Mouse (Mus musculus) left cerebral cortex, postnatal 10 days (tissue): ENCODE measurements around the gene Ccdc36. TPM values are rescaled to one million over a fixed set of nuclear protein-coding genes. Genes with fewer than 3 reads are reported as not detected.

Experiments used
- DNase-seq, 2 experiments: peaks; one replicate each; pipeline ENCODE4 v3.0.0; 2021 to 2022; ENCODE audit warnings: low spot score in 2 of 2, mixed read lengths in 1 of 2; ENCODE audit errors: extremely low spot score in 1 of 2
- intact Hi-C: fragments of 180-260 bp; cut with DNase I; formaldehyde crosslinking; loops from one replicate; pipeline ENCODE4 v1.15.1; 2025
- total RNA-seq, 2 experiments: library from RNA; stranded (reverse); gene quantifications; 2 replicates each; pipeline ENCODE4 v1.2.3; 2021

The Ccdc36 gene
- total RNA-seq, 2 experiments from 2014 or later = 0.19 to 0.26 TPM

DNA sequence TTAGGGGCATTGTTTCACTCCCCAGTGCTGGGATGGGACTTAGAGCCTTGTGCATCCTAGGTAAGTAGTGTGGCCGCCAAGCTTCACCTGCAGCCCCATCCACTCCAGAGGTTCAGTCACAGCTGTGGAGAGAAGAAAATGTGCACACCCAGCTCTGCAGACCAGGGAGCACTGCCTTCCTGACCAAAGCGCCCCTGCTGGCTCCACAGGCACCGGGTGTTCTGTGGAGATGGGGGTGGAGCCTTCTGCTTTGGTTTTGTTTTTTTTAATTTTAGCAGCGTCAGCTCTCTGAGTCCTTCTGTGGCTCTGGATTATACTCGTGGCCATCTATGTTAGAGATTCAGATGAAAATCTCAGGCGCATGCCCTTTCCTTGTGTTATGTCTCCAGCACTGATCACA, 39.1 kb downstream of the Ccdc36 start:
- DNase-seq = peak in 1 of 2 experiments; percentile 41
- intact Hi-C loops = loop anchor here (5.0 kb wide), 1 partner anchor 37 kb away; no protein-coding TSS in a partner anchor

DNA sequence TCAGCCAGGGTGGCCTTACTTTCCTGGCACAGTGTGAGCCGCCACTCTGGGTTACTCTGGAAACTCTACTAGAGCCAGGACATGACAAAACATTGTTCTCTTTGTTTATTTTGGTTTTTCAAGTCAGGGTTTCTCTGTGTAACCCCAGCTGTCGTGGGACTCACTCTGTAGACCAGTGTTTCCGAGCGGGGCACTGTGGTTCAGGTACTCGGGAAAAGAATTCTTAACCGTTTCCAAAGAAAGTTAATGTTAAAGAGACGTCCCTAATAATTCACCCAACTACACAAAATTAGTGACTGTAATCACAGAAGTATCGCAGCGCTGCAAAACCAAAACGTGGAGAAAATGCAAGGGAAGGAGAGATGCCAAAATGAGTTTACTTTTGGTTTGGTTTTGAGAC, 39.7 kb downstream of the Ccdc36 start:
- intact Hi-C loops = loop anchor here (5.0 kb wide), 1 partner anchor 36 kb away; no protein-coding TSS in a partner anchor
- no peak for DNase-seq

DNA sequence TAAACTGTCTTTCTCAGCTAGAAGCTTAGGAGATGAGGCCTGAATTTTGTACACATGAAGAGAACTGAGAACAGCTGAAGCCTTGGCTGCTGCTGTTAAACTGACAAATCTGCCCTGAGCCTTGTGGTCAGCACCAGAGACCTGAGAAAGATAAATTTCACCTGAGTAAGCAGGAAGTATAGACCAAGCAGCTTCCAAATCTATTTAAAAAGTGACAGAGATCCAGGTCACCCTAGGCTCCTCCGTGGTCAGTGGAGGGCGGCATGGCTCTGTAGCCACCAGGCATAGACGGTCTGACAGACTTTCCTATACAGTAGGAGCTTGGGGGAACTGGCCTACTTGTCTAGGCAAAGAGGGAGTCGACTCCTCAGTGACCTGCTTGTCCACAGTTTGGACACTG, 41.5 kb downstream of the Ccdc36 start:
- intact Hi-C loops = loop anchor here (5.0 kb wide), 1 partner anchor 35 kb away; no protein-coding TSS in a partner anchor
- DNase-seq = no peak

DNA sequence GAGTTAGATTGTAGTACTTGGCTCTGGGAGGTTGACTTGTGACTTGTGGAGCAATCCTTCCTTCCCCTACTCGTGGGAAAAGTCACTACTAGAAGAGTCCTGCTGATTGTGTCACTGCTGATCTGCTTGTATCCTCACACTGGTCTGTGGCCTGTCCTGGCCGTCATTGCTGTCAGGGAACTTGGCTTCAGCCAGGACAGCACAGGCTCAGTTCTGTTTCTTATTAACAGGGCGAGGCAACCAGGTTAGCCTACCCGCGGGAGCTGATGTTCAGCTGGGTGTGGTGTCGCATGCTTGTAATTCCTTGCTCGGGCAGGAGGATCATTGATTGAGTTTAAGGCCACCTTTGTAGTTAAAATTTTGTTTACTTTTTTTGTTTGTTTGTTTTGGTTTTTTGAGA, 43.3 kb downstream of the Ccdc36 start:
- DNase-seq = no peak
- intact Hi-C loops = loop anchor here (5.0 kb wide), 1 partner anchor 33 kb away; no protein-coding TSS in a partner anchor

DNA sequence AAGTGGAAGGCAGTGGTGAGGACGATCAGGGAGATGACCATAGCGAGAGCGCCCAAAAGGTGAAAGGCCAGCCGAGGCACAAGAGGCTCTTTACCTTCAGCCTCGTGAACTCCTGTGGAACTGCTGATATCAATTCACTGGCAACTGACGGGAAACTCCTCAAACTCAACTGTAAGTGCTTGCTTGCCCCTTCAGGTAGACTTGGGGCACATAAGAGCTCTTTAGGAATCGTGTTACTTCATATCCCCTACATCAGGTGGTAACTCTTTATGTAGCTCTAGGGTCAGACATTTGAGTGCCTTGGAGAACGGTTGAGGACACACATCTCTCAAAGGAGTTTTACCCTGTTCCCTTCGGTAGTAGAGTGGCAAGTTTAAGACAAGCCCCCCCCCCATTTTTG, 46.9 kb downstream of the Ccdc36 start:
- intact Hi-C loops = no loop called here

DNA sequence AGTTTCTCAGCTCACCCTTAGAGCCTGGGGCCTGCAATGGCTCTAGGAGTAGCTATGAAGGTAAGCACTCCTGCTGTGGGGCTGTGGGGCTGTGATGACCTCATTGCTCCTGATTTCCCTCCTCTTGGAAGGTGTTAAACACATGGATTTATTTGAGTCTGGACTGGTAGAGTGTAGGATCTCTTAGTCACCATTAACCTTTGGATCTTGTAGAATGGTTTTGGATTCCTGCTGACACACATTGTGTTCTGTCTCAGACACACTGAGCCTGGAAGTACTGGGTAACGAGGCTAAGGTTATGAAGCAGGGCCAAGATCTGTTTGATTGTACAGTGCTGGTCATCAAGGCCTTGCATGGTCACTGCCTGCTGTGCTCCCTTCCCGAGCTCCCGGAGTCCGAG, 49.0 kb downstream of the Ccdc36 start:
- intact Hi-C loops = no loop called here
- no peak for DNase-seq

More for the DNA sequence above, 46.9 kb downstream of the Ccdc36 start:
- no peak for DNase-seq

DNA sequence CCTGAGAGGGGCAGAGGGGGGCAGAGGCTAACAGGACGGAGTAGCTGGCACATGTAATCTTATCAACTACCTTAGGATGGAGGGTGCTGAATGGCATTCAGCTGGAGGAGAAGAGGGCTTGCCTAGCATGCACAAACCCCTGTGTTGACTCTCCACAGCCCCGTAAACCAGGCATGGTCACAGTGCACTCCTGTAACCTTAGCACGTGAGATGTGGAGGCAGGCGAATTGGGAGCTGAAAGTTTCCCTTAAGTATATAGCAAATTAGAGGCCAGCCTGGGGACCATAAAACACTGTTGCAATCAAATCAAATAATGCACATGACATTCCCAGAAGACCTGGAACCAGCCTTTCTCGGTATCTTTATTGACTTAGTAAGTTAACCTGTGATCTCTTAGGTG, 49.5 kb downstream of the Ccdc36 start:
- DNase-seq = no peak
- intact Hi-C loops = no loop called here

DNA sequence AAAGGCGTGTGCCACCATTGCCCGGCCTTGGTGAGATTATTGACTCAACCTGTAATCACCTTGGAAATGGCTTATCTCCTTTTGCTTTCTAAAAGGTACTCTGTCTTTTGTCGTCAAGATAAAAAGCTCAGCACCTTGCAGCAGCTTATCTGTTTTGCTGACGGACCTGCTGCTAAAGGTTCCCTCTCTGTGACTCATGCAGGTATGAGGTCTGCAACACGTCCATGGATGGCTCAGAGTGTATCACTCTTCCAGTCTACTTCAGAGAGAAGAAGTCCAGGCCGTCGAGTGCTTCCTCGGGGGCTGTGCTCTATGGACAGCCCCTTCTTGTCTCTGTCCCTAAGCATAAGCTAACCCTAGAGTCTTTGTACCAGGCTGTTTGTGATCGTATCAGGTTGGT, 50.0 kb downstream of the Ccdc36 start:
- intact Hi-C loops = no loop called here

More for the DNA sequence above, 50.0 kb downstream of the Ccdc36 start:
- no peak for DNase-seq

Other genes starting within 250 kb of the Ccdc36 start
- 100 to 1,000 TPM; 139 to 142 TPM for gene Bsn, start 238.1 kb downstream of the Ccdc36 start, total RNA-seq
- 100 to 1,000 TPM; 131 to 135 TPM for gene Dag1, start 164.5 kb downstream of the Ccdc36 start, total RNA-seq
- 100 to 1,000 TPM; 118 to 122 TPM for gene Nicn1, start 138.1 kb downstream of the Ccdc36 start, total RNA-seq
- 10 to 100 TPM; 22.5 to 23.5 TPM for gene Amt, start 131.6 kb downstream of the Ccdc36 start, total RNA-seq
- 100 to 1,000 TPM; 209 to 216 TPM for gene Rhoa, start 122.4 kb downstream of the Ccdc36 start, total RNA-seq
- 10 to 100 TPM; 58.0 to 59.3 TPM for gene Tcta, start 122.3 kb downstream of the Ccdc36 start, total RNA-seq
- gene Gpx1, start 89.6 kb downstream of the Ccdc36 start, total RNA-seq = 10 to 100 TPM; 91.2 to 92.6 TPM
- 100 to 1,000 TPM; 122 to 125 TPM for gene Usp4, start 80.6 kb downstream of the Ccdc36 start, total RNA-seq
- 1 to 10 TPM; 1.4 to 2.1 TPM for gene 1700102P08Rik, start 35.7 kb downstream of the Ccdc36 start, total RNA-seq
- gene BC048562, start 8.0 kb upstream of the Ccdc36 start, total RNA-seq = not detected
- gene Ccdc71, start 32.0 kb upstream of the Ccdc36 start, total RNA-seq = 10 to 100 TPM; 38.7 to 39.6 TPM
- 10 to 100 TPM; 32.5 to 35.9 TPM for gene Klhdc8b, start 33.1 kb upstream of the Ccdc36 start, total RNA-seq
- gene Lamb2, start 51.3 kb upstream of the Ccdc36 start, total RNA-seq = 10 to 100 TPM; 29.6 to 34.2 TPM
- gene Usp19, start 62.1 kb upstream of the Ccdc36 start, total RNA-seq = 100 to 1,000 TPM; 104 to 114 TPM
- 10 to 100 TPM; 82.9 to 91.8 TPM for gene Qars, start 79.2 kb upstream of the Ccdc36 start, total RNA-seq
- gene Qrich1, start 88.3 kb upstream of the Ccdc36 start, total RNA-seq = 100 to 1,000 TPM; 125 to 131 TPM
- 10 to 100 TPM; 64.3 to 68.3 TPM for gene Impdh2, start 131.8 kb upstream of the Ccdc36 start, total RNA-seq
- gene Ndufaf3, start 138.9 kb upstream of the Ccdc36 start, total RNA-seq = 10 to 100 TPM; 53.3 to 57.0 TPM
- gene Dalrd3, start 141.4 kb upstream of the Ccdc36 start, total RNA-seq = 10 to 100 TPM; 70.9 to 76.1 TPM
- 100 to 1,000 TPM; 282 TPM for gene Wdr6, start 150.3 kb upstream of the Ccdc36 start, total RNA-seq
- 10 to 100 TPM; 47.8 to 52.2 TPM for gene P4htm, start 169.2 kb upstream of the Ccdc36 start, total RNA-seq
- gene Arih2, start 220.9 kb upstream of the Ccdc36 start, total RNA-seq = 10 to 100 TPM; 46.7 to 48.8 TPM
- 10 to 100 TPM; 15.7 to 16.5 TPM for gene Slc25a20, start 233.6 kb upstream of the Ccdc36 start, total RNA-seq